Mouse (Mus musculus) CH12.LX (cell line): ENCODE measurements at regions not wholly inside any gene's neighbourhood (a gene's known extent, or its start where the extent isn't known, plus 50 kb on each side); places are given as distances from the start of the nearest gene placed in this dataset.

ENCODE experiments used
- DNase-seq: peaks from one replicate; pipeline ENCODE4 v3.0.0-alpha.2; 2013; ENCODE audit errors: extremely low read depth
- H3K27ac ChIP-seq: 2 replicates; pipeline ENCODE4 v1.5.1; 2012; ENCODE audit warnings: low read depth, mild to moderate bottlenecking, control low read depth, moderate library complexity; ENCODE audit not compliant: insufficient read depth
- H3K27me3 ChIP-seq: replicated peaks from 2 replicates; pipeline ENCODE3; 2012; ENCODE audit warnings: inconsistent platforms
- H3K36me3 ChIP-seq, 2 experiments: replicated peaks in 1 of 2; 2 replicates each; pipeline versions ENCODE3 to v1.6.1; 2012; ENCODE audit warnings: inconsistent platforms in 1 of 2, low read length in 1 of 2, mild to moderate bottlenecking in 1 of 2, mixed read lengths in 1 of 2, moderate library complexity in 1 of 2; ENCODE audit not compliant: control insufficient read depth in 1 of 2, insufficient read depth in 1 of 2
- H3K4me1 ChIP-seq, 2 experiments: 2 replicates each; pipeline ENCODE4 v1.6.1; 2012; ENCODE audit warnings: inconsistent platforms in 1 of 2, moderate library complexity in 1 of 2; ENCODE audit not compliant: insufficient read depth in 2 of 2, control insufficient read depth in 1 of 2
- H3K4me2 ChIP-seq: 2 replicates; pipeline ENCODE4 v1.6.1; 2012; ENCODE audit warnings: low read depth, mild to moderate bottlenecking, control low read depth; ENCODE audit not compliant: poor library complexity, insufficient read depth, severe bottlenecking
- H3K4me3 ChIP-seq, 3 experiments: fragments of 150-350 bp in 1 of 3; sonication (generic) in 1 of 3; replicated peaks in 1 of 3; 2 replicates each; pipeline versions ENCODE3 to v1.5.1; 2011 to 2012; ENCODE audit warnings: low read depth in 2 of 3, low read length in 2 of 3, mild to moderate bottlenecking in 2 of 3, moderate library complexity in 2 of 3, control low read depth in 1 of 3, improper control_type of control experiment in 1 of 3, inconsistent platforms in 1 of 3, mixed read lengths in 1 of 3; ENCODE audit not compliant: poor library complexity in 1 of 3
- H3K79me2 ChIP-seq: replicated peaks from 2 replicates; pipeline ENCODE4 v1.6.1; 2012; ENCODE audit warnings: mild to moderate bottlenecking, moderate library complexity; ENCODE audit not compliant: control insufficient read depth, poor library complexity, insufficient read depth, severe bottlenecking; ENCODE audit errors: extremely low read depth
- H3K9ac ChIP-seq: 2 replicates; pipeline ENCODE4 v1.6.1; 2012; ENCODE audit warnings: low read depth, mild to moderate bottlenecking, control low read depth, moderate library complexity; ENCODE audit not compliant: insufficient read depth
- H3K9me3 ChIP-seq: replicated peaks from 2 replicates; pipeline ENCODE3; 2012; ENCODE audit warnings: low read length, inconsistent platforms, mixed read lengths
- CTCF ChIP-seq, 2 experiments: IDR thresholded peaks in 1 of 2; conservative IDR thresholded peaks in 1 of 2; 2 replicates each; pipeline ENCODE4 v1.5.1; 2011 to 2012; ENCODE audit warnings: low read depth in 2 of 2, low read length in 2 of 2, improper control_type of control experiment in 1 of 2, inconsistent platforms in 1 of 2, mild to moderate bottlenecking in 1 of 2, moderate library complexity in 1 of 2
- ETS1 ChIP-seq: conservative IDR thresholded peaks from 2 replicates; pipeline ENCODE4 v1.6.1; 2012; ENCODE audit warnings: low read depth, mild to moderate bottlenecking, inconsistent platforms, low read length, improper control_type of control experiment, moderate library complexity
- JUN ChIP-seq: IDR thresholded peaks from 2 replicates; pipeline ENCODE4 v1.6.1; 2011; ENCODE audit warnings: low read depth, mild to moderate bottlenecking, low read length, improper control_type of control experiment, moderate library complexity; ENCODE audit not compliant: insufficient read depth
- JUND ChIP-seq: conservative IDR thresholded peaks from 2 replicates; pipeline ENCODE4 v1.6.1; 2011; ENCODE audit warnings: low read depth, low read length, improper control_type of control experiment
- KAT2A ChIP-seq: IDR thresholded peaks from 2 replicates; pipeline ENCODE4 v1.6.1; 2012; ENCODE audit warnings: low read length, improper control_type of control experiment, inconsistent platforms; ENCODE audit not compliant: insufficient replicate concordance
- MAFK ChIP-seq: IDR thresholded peaks from 2 replicates; pipeline ENCODE4 v1.6.1; 2011; ENCODE audit warnings: low read length, improper control_type of control experiment; ENCODE audit not compliant: insufficient replicate concordance
- MAX ChIP-seq: IDR thresholded peaks from 2 replicates; pipeline ENCODE4 v1.6.1; 2011; ENCODE audit warnings: low read length, improper control_type of control experiment
- MEF2A ChIP-seq: IDR thresholded peaks from 2 replicates; pipeline ENCODE4 v1.6.1; 2014; ENCODE audit warnings: low read depth, mild to moderate bottlenecking, inconsistent platforms, low read length, improper control_type of control experiment, borderline replicate concordance
- MYC ChIP-seq: IDR thresholded peaks from 2 replicates; pipeline ENCODE4 v1.6.1; 2011; ENCODE audit warnings: low read depth, mild to moderate bottlenecking, improper control_type of control experiment, low read length
- NELFE ChIP-seq: IDR thresholded peaks from 2 replicates; pipeline ENCODE4 v1.6.1; 2011; ENCODE audit warnings: low read depth, low read length, improper control_type of control experiment
- PAX5 ChIP-seq: IDR thresholded peaks from 2 replicates; pipeline ENCODE4 v1.6.1; 2012; ENCODE audit warnings: low read length, inconsistent platforms, mixed read lengths
- POLR2A ChIP-seq: IDR thresholded peaks from 2 replicates; pipeline ENCODE4 v1.6.1; 2011; ENCODE audit warnings: low read depth, mild to moderate bottlenecking, improper control_type of control experiment, low read length
- POLR2AphosphoS2 ChIP-seq: IDR thresholded peaks from 2 replicates; pipeline ENCODE4 v1.6.1; 2011; ENCODE audit warnings: low read depth, low read length, improper control_type of control experiment
- RAD21 ChIP-seq: IDR thresholded peaks from 2 replicates; pipeline ENCODE4 v1.6.1; 2011; ENCODE audit warnings: low read depth, mild to moderate bottlenecking, low read length, improper control_type of control experiment, moderate library complexity
- RCOR1 ChIP-seq: conservative IDR thresholded peaks from 2 replicates; pipeline ENCODE4 v1.6.1; 2012; ENCODE audit warnings: low read depth, mild to moderate bottlenecking, inconsistent platforms, low read length, improper control_type of control experiment
- TBP ChIP-seq: conservative IDR thresholded peaks from 2 replicates; pipeline ENCODE4 v1.6.1; 2011; ENCODE audit warnings: low read depth, low read length, improper control_type of control experiment
- TCF12 ChIP-seq: IDR thresholded peaks from 2 replicates; pipeline ENCODE4 v1.6.1; 2014; ENCODE audit warnings: low read depth, mild to moderate bottlenecking, inconsistent platforms, low read length, improper control_type of control experiment
- UBTF ChIP-seq: IDR thresholded peaks from 2 replicates; pipeline ENCODE4 v1.6.1; 2012; ENCODE audit warnings: low read depth, mild to moderate bottlenecking, inconsistent platforms, low read length, improper control_type of control experiment, moderate library complexity
- USF2 ChIP-seq: conservative IDR thresholded peaks from 2 replicates; pipeline ENCODE4 v1.6.1; 2011; ENCODE audit warnings: low read depth, low read length, improper control_type of control experiment
- ZC3H11A ChIP-seq: IDR thresholded peaks from 2 replicates; pipeline ENCODE4 v1.6.1; 2012; ENCODE audit warnings: low read depth, mild to moderate bottlenecking, inconsistent platforms, low read length, improper control_type of control experiment
- ZKSCAN1 ChIP-seq: IDR thresholded peaks from 2 replicates; pipeline ENCODE4 v1.6.1; 2012; ENCODE audit warnings: low read depth, inconsistent platforms, low read length, improper control_type of control experiment, borderline replicate concordance
- dilution Hi-C: fragments of 300-500 bp; cut with MboI; formaldehyde crosslinking; loops from 2 replicates; pipeline ENCODE4 v1.14.3; 2020; ENCODE audit warnings: low sequenced_read_pairs; ENCODE audit not compliant: extremely low pct_unique_long_range_greater_than_20kb, extremely low pct_ligation_motif_present
- in situ Hi-C: fragments of 300-500 bp; cut with MboI; formaldehyde crosslinking; loops from 3 replicates; pipeline ENCODE4 v1.14.3; 2019; ENCODE audit warnings: low sequenced_read_pairs, low pct_ligation_motif_present, low pct_unique_long_range_greater_than_20kb, mixed read lengths

DNA sequence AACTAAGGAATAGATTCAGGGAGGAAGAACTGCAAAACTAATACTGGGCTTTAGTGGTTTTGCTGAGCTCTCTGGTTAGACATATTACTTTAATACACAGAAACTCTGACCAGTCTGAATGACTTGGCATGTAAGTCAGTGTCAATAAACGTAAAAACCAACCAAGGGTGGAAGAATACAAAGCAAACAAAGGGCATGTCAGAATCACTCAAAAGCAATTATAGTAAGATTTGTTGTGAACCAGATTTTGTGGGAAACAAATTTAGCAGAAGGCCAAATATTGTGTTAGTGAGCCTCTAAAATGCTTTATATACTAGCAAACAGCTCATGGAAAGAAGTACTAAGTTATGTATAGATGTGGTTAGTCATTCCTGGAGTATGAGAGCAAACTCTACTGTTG lies 427.1 kb upstream of the Ctso start:
- Histone ChIP-seq H3K9ac (no peak overlapping the region), H3K9me3 (no peaks in the 10 kb centered on the region), H3K79me2 (no peaks in the 10 kb centered on the region), H3K4me2 (no peak overlapping the region), H3K4me1 (no peaks in the 10 kb centered on the region), H3K4me3 (no peak overlapping the region), H3K27ac (no peak overlapping the region)
- DNase-seq: no peak
- in situ Hi-C loops: no loop called here
- TF ChIP-seq ZKSCAN1: no peak
- no peak for TF ChIP-seq JUN
- TF ChIP-seq, all 38 proteins: peak for 0
- dilution Hi-C loops: no loop called here
- H3K36me3 ChIP-seq: no peaks in the 10 kb centered on the region
- H3K27me3 ChIP-seq: no peaks in the 10 kb centered on the region

DNA sequence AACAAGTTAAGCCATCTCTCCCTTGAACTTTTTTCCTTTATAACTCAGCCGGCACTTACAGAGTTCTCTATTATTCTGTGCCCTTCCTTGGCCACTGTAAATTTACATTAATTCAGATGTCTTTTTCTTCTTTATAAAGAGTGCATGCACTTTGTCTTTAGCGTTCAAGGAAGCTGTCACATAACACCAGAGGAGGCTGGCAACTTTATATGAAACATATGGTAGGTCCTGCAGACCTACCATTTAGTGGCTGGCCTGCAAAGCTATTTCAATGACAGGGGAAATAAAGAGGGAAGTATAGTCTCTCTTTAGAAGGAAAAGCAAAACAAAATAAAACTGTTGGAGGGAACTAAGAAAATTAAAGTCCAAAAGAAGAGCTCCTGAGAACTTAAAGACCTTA lies 423.8 kb upstream of the Ctso start:
- Histone ChIP-seq H3K36me3 (no peaks in the 10 kb centered on the region), H3K27me3 (no peaks in the 10 kb centered on the region), H3K9ac (no peak overlapping the region), H3K9me3 (no peaks in the 10 kb centered on the region), H3K4me2 (no peak overlapping the region), H3K4me1 (no peaks in the 10 kb centered on the region), H3K4me3 (no peak overlapping the region), H3K79me2 (no peaks in the 10 kb centered on the region), H3K27ac (no peak overlapping the region)
- in situ Hi-C loops: no loop called here
- DNase-seq: no peak
- TF ChIP-seq POLR2AphosphoS2: no peak
- TF ChIP-seq MAX: no peak
- no peak for TF ChIP-seq USF2
- TF ChIP-seq NELFE: no peak
- no peak for TF ChIP-seq MYC
- TF ChIP-seq JUN: no peak
- no peak for TF ChIP-seq PAX5
- TF ChIP-seq TCF12: no peak
- no peak for TF ChIP-seq RAD21
- no peak for TF ChIP-seq ETS1
- no peak for TF ChIP-seq MAFK
- TF ChIP-seq ZC3H11A: no peak
- no peak for TF ChIP-seq TBP
- no peak for TF ChIP-seq KAT2A
- no peak for TF ChIP-seq JUND
- TF ChIP-seq POLR2A: no peak
- TF ChIP-seq UBTF: no peak
- no peak for TF ChIP-seq CTCF (conservative IDR thresholded peaks at IDR 0.05 in 1 of 2, IDR thresholded peaks at IDR 0.05 in 1 of 2; ENCODE audit: low read depth in 2 of 2, low read length in 2 of 2)
- TF ChIP-seq MEF2A: no peak
- TF ChIP-seq RCOR1: no peak
- dilution Hi-C loops: no loop called here
